Mouse (Mus musculus): ENCODE data around the gene Zfp637. TPM values are rescaled to one million over a fixed set of nuclear protein-coding genes. Genes with fewer than 3 reads are reported as not detected.

Gene Zfp637
- polyA plus RNA-seq, 1 experiment from 2014 or later = 216 TPM

GRCm38 (mm10) chr6:117891369-117892160, 50.6 kb downstream of the Zfp637 start:
- no peak for ATAC-seq (replicated peaks)
- no peaks in the 10 kb centered on the region for H3K36me3 ChIP-seq
- H3K4me1 ChIP-seq = no peaks in the 10 kb centered on the region
- H3K9ac ChIP-seq (replicated peaks) = no peak overlapping the region
- no peak overlapping the region for H3K27ac ChIP-seq (replicated peaks)
- H3K27me3 ChIP-seq = no peaks in the 10 kb centered on the region
- H3K4me3 ChIP-seq = no peak overlapping the region
- no peak overlapping the region for H3K4me2 ChIP-seq (replicated peaks)
- 67% methylated on average over 14 of the region's 14 CpGs for WGBS
- no peaks in the 10 kb centered on the region for H3K9me3 ChIP-seq

- Histone ChIP-seq H3K4me2 (replicated peaks) (no peak overlapping the region), H3K9ac (replicated peaks) (no peak overlapping the region), H3K27ac (replicated peaks) (no peak overlapping the region), H3K27me3 (no peaks in the 10 kb centered on the region), H3K9me3 (no peaks in the 10 kb centered on the region), H3K4me3 (no peak overlapping the region), H3K4me1 (no peaks in the 10 kb centered on the region), H3K36me3 (no peaks in the 10 kb centered on the region)
- 67% methylated on average over 3 of the region's 3 CpGs for WGBS
- no peak for ATAC-seq (replicated peaks)
These were observed 51.4 kb downstream of the Zfp637 start for GRCm38 (mm10) chr6:117892386-117892785.

- Histone ChIP-seq H3K9ac (replicated peaks) (no peak overlapping the region), H3K9me3 (no peaks in the 10 kb centered on the region), H3K36me3 (no peaks in the 10 kb centered on the region), H3K4me2 (replicated peaks) (no peak overlapping the region), H3K4me1 (no peaks in the 10 kb centered on the region), H3K27ac (replicated peaks) (no peak overlapping the region), H3K27me3 (no peaks in the 10 kb centered on the region), H3K4me3 (no peak overlapping the region)
- no peak for ATAC-seq (replicated peaks)
- WGBS = 93% methylated on average over 2 of the region's 2 CpGs
These were observed 52.5 kb downstream of the Zfp637 start for GRCm38 (mm10) chr6:117893435-117893834.

Other genes with a start within 250 kb of the Zfp637 start
- 14.3 and 16.2 TPM in 2 replicates for gene Zfp239, start 20.9 kb downstream of the Zfp637 start, polyA plus RNA-seq (2015; fragmentation: Nextera tagmentation; extraction: Ambion mirVana)
- 376 and 385 TPM in 2 replicates for gene Hnrnpf, start 59.1 kb downstream of the Zfp637 start, polyA plus RNA-seq (2015; fragmentation: Nextera tagmentation; extraction: Ambion mirVana)
- 2.0 and 4.0 TPM in 2 replicates for gene Fxyd4, start 96.5 kb downstream of the Zfp637 start, polyA plus RNA-seq (2015; fragmentation: Nextera tagmentation; extraction: Ambion mirVana)
- 3.7 and 4.1 TPM in 2 replicates for gene Rasgef1a, start 170.3 kb downstream of the Zfp637 start, polyA plus RNA-seq (2015; fragmentation: Nextera tagmentation; extraction: Ambion mirVana)

All from forebrain, embryonic 15.5 days (tissue).